Mouse (Mus musculus) forebrain, embryonic 14.5 days (tissue): ENCODE measurements around the gene Gramd1b. TPM values are rescaled to one million over a fixed set of nuclear protein-coding genes. Genes with fewer than 3 reads are reported as not detected.

Experiments used
- ATAC-seq: fragments of 200-750 bp; cut with Nextera tagmentation; 2 replicates; pipeline ENCODE4 v1.8.0; 2017; ENCODE audit warnings: mild to moderate bottlenecking, moderate library complexity
- DNase-seq: peaks from one replicate; pipeline ENCODE4 v3.0.0-alpha.2; 2015; ENCODE audit warnings: low spot score
- H3K27ac ChIP-seq: fragments of 300-500 bp; sonication (generic); 2 replicates; pipeline ENCODE4 v1.5.1; 2014; ENCODE audit warnings: low read depth, mild to moderate bottlenecking, control low read depth, low read length, moderate library complexity
- H3K27me3 ChIP-seq: fragments of 300-500 bp; sonication (generic); replicated peaks from 2 replicates; pipeline ENCODE4 v1.6.1; 2014; ENCODE audit warnings: low read length, control low read depth, mixed read lengths; ENCODE audit not compliant: control insufficient read depth, insufficient read depth
- H3K36me3 ChIP-seq: fragments of 300-500 bp; sonication (generic); 2 replicates; pipeline ENCODE4 v1.6.1; 2014; ENCODE audit warnings: low read length, control low read depth; ENCODE audit not compliant: control insufficient read depth, insufficient read depth
- H3K4me1 ChIP-seq: fragments of 300-500 bp; sonication (generic); 2 replicates; pipeline ENCODE4 v1.6.1; 2014; ENCODE audit warnings: antibody characterized with exemption, low read length, control low read depth; ENCODE audit not compliant: control insufficient read depth, insufficient read depth
- H3K4me2 ChIP-seq: fragments of 300-500 bp; sonication (generic); 2 replicates; pipeline ENCODE4 v1.6.1; 2014; ENCODE audit warnings: mild to moderate bottlenecking, control low read depth, low read length
- H3K4me3 ChIP-seq: fragments of 300-500 bp; sonication (generic); 2 replicates; pipeline ENCODE4 v1.5.1; 2014; ENCODE audit warnings: low read depth, low read length, control low read depth
- H3K9ac ChIP-seq: fragments of 300-500 bp; sonication (generic); 2 replicates; pipeline ENCODE4 v1.6.1; 2014; ENCODE audit warnings: mild to moderate bottlenecking, low read length, control low read depth, moderate library complexity
- H3K9me3 ChIP-seq: fragments of 300-500 bp; sonication (generic); replicated peaks from 2 replicates; pipeline ENCODE4 v1.6.1; 2016; ENCODE audit warnings: low read length, control low read depth, mixed read lengths; ENCODE audit not compliant: control insufficient read depth
- WGBS: fragments of 180-500 bp; shearing (Covaris S2); extraction: QIAGEN DNeasy Blood & Tissue Kit; methylation state at CpG from one replicate; pipeline ENCODE4 v1.1.7; 2014; 5-methylcytosine and 5-hydroxymethylcytosine counted together
- polyA plus RNA-seq: library from polyadenylated mRNA; unstranded; fragments of >200 nt; fragmentation: Nextera tagmentation; extraction: Ambion mirVana; gene quantifications from 2 replicates; pipeline ENCODE4 v1.2.1, GENCODE M21; 2014

Gene Gramd1b
- polyA plus RNA-seq, 1 experiment from 2014 or later = 8.6 TPM

- Histone ChIP-seq H3K4me2 (peak overlapping the region; percentile 95), H3K27ac (peak overlapping the region; percentile 29; the same call in 1 of the 2 replicates), H3K36me3 (no peaks in the 10 kb centered on the region), H3K4me1 (no peaks in the 10 kb centered on the region), H3K4me3 (peak overlapping the region; percentile 56), H3K27me3 (no peaks in the 10 kb centered on the region), H3K9me3 (no peaks in the 10 kb centered on the region), H3K9ac (peak overlapping the region; percentile 75)
- ATAC-seq (peak; percentile 73), DNase-seq (peak; percentile 95)
- WGBS = 32% methylated on average over 18 of the region's 18 CpGs
These were observed 116.0 kb downstream of the Gramd1b start for GRCm38 (mm10) chr9:40414904-40415766.

DNA sequence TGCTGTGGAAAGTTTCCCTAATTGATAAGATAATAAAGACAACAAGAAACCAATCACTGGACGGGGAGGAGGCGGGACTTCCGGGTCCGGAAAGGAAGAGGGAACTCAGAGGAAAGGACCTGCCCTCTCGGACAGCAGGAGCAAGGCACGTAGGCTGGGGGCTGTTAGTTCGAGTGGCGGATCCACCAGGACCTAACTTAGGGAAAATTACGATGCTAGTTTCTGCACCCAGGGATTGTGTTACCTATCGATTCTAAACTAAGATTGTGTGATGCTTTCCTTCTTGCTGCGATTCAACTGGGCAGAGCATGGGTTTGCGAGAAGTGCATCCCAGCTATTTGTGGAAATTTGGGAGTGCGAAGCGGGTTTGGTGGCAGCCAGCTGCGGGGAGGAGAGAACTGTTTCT, 116.7 kb downstream of the Gramd1b start:
- no peaks in the 10 kb centered on the region for H3K9me3 ChIP-seq
- H3K4me2 ChIP-seq = peak overlapping the region; percentile 95
- no peaks in the 10 kb centered on the region for H3K36me3 ChIP-seq
- peak overlapping the region; percentile 29; the same call in 1 of the 2 replicates for H3K27ac ChIP-seq
- DNase-seq (peak; percentile 82), ATAC-seq (peak; percentile 77)
- no peaks in the 10 kb centered on the region for H3K27me3 ChIP-seq
- H3K9ac ChIP-seq = peak overlapping the region; percentile 75
- 1% methylated on average over 15 of the region's 15 CpGs for WGBS
- peak overlapping the region; percentile 56 for H3K4me3 ChIP-seq
- no peaks in the 10 kb centered on the region for H3K4me1 ChIP-seq

DNA sequence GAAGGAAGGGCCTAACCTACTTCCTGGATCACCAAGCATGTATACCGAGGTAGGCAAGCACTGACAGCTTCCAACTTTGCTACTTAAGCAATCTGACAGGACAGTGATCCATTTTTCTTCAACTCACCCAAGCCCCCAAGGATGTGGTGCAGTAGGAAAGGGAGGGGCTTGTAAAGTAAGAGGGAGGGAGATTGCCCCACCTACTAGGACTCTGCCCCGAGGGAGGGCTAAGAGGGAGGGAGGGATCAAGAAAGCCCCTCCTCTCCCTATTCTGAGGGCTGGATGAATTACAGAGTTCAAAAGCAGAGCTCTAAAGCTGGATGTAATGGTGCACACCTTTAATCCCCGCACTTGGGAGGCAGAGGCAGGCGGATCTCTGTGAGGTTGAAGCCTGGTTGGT, 117.6 kb downstream of the Gramd1b start:
- no peaks in the 10 kb centered on the region for H3K27me3 ChIP-seq
- H3K9ac ChIP-seq = no peak overlapping the region
- no peak for DNase-seq
- no peaks in the 10 kb centered on the region for H3K4me1 ChIP-seq
- H3K27ac ChIP-seq = no peak overlapping the region
- no peak for ATAC-seq
- no peak overlapping the region for H3K4me3 ChIP-seq
- H3K9me3 ChIP-seq = no peaks in the 10 kb centered on the region
- 95% methylated on average over 4 of the region's 4 CpGs for WGBS
- no peak overlapping the region for H3K4me2 ChIP-seq
- no peaks in the 10 kb centered on the region for H3K36me3 ChIP-seq

- Histone ChIP-seq H3K4me2 (no peak overlapping the region), H3K4me1 (no peaks in the 10 kb centered on the region), H3K9ac (no peak overlapping the region), H3K36me3 (no peaks in the 10 kb centered on the region), H3K9me3 (no peaks in the 10 kb centered on the region), H3K27me3 (no peaks in the 10 kb centered on the region), H3K4me3 (no peak overlapping the region), H3K27ac (no peak overlapping the region)
- no peak for DNase-seq
- no peak for ATAC-seq
- 93% methylated on average over 14 of the region's 14 CpGs for WGBS
These were observed 118.3 kb downstream of the Gramd1b start for GRCm38 (mm10) chr9:40412931-40413330.

DNA sequence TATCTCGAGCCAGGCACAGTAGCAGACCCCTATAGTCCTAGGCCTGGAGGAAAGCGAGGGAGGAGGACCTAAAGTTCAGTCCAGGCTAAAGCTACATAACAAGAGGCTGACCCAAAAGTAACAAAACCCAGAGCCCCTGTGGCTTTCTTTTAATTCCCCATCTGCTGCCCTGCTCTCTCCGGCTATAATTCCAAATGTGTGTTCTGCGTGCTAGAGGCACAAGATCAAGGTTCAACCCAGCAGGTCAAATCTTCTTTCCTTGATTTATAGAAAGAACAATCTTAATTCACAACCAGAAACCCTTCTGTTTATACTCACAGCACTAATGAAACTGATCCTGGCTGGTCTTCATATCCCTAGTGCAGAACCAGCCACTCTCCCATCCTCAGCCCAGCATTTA, 118.9 kb downstream of the Gramd1b start:
- Histone ChIP-seq H3K4me1 (no peaks in the 10 kb centered on the region), H3K36me3 (no peaks in the 10 kb centered on the region), H3K4me3 (no peak overlapping the region), H3K27ac (no peak overlapping the region), H3K4me2 (no peak overlapping the region), H3K9ac (no peak overlapping the region), H3K27me3 (no peaks in the 10 kb centered on the region), H3K9me3 (no peaks in the 10 kb centered on the region)
- no peak for ATAC-seq
- WGBS = 85% methylated on average over 4 of the region's 4 CpGs
- DNase-seq = no peak

- no peak overlapping the region for H3K4me2 ChIP-seq
- 97% methylated on average over 3 of the region's 3 CpGs for WGBS
- DNase-seq = no peak
- H3K27me3 ChIP-seq = no peaks in the 10 kb centered on the region
- no peak for ATAC-seq
- no peak overlapping the region for H3K9ac ChIP-seq
- no peaks in the 10 kb centered on the region for H3K9me3 ChIP-seq
- no peak overlapping the region for H3K4me3 ChIP-seq
- H3K36me3 ChIP-seq = no peaks in the 10 kb centered on the region
- H3K4me1 ChIP-seq = no peaks in the 10 kb centered on the region
- no peak overlapping the region for H3K27ac ChIP-seq
These were observed 120.3 kb downstream of the Gramd1b start for GRCm38 (mm10) chr9:40410895-40411294.

- whole genome bisulfite sequencing = 41% methylated on average over 2 of the region's 2 CpGs
- no peak overlapping the region for H3K4me3 ChIP-seq
- DNase-seq = no peak
These were observed 122.1 kb downstream of the Gramd1b start for GRCm38 (mm10) chr9:40409071-40409470.

GRCm38 (mm10) chr9:40408415-40408814, 122.8 kb downstream of the Gramd1b start:
- WGBS = 50% methylated on average over 3 of the region's 3 CpGs
- no peaks in the 10 kb centered on the region for H3K27me3 ChIP-seq
- no peak overlapping the region for H3K4me3 ChIP-seq
- no peak overlapping the region for H3K4me2 ChIP-seq
- no peak overlapping the region for H3K9ac ChIP-seq
- no peak overlapping the region for H3K27ac ChIP-seq
- H3K36me3 ChIP-seq = no peaks in the 10 kb centered on the region
- DNase-seq = no peak
- H3K4me1 ChIP-seq = no peaks in the 10 kb centered on the region
- no peaks in the 10 kb centered on the region for H3K9me3 ChIP-seq
- no peak for ATAC-seq

More at GRCm38 (mm10) chr9:40409071-40409470, 122.1 kb downstream of the Gramd1b start:
- no peaks in the 10 kb centered on the region for H3K4me1 ChIP-seq
- no peak overlapping the region for H3K9ac ChIP-seq
- H3K27me3 ChIP-seq = no peaks in the 10 kb centered on the region
- no peaks in the 10 kb centered on the region for H3K36me3 ChIP-seq
- H3K4me2 ChIP-seq = no peak overlapping the region
- no peak for ATAC-seq
- H3K27ac ChIP-seq = no peak overlapping the region
- H3K9me3 ChIP-seq = no peaks in the 10 kb centered on the region

GRCm38 (mm10) chr9:40407876-40408275, 123.3 kb downstream of the Gramd1b start:
- WGBS = 46% methylated on average over 5 of the region's 5 CpGs
- Histone ChIP-seq H3K9ac (no peak overlapping the region), H3K4me2 (no peak overlapping the region), H3K4me1 (no peaks in the 10 kb centered on the region), H3K36me3 (no peaks in the 10 kb centered on the region), H3K4me3 (no peak overlapping the region), H3K9me3 (no peaks in the 10 kb centered on the region), H3K27me3 (no peaks in the 10 kb centered on the region), H3K27ac (no peak overlapping the region)
- no peak for DNase-seq
- no peak for ATAC-seq
